Mouse (Mus musculus) thymus, adult 2 months (tissue): ENCODE results near the gene Patj.

ENCODE experiments used
- CTCF ChIP-seq: fragments of 200-500 bp; IDR thresholded peaks from 2 replicates; pipeline ENCODE4 v1.5.1; 2012; ENCODE audit warnings: mild to moderate bottlenecking, control low read depth, low read length, moderate library complexity, borderline replicate concordance; ENCODE audit not compliant: control insufficient read depth, poor library complexity, insufficient read depth; ENCODE audit errors: extremely low read depth
- POLR2A ChIP-seq: fragments of 200-500 bp; IDR thresholded peaks from 2 replicates; pipeline ENCODE4 v1.6.1; 2012; ENCODE audit warnings: mild to moderate bottlenecking, low read length, control low read depth, moderate library complexity; ENCODE audit not compliant: control insufficient read depth, poor library complexity, insufficient read depth; ENCODE audit errors: extremely low read depth

GRCm38 (mm10) chr4:98584023-98584422 is 188.4 kb downstream of the Patj start:
- no peak for TF ChIP-seq POLR2A
- no peak for TF ChIP-seq CTCF
